Mouse (Mus musculus) CH12F3 (cell line): ENCODE measurements around the gene Nanos2.

Experiments
- in situ Hi-C: fragments of 300-500 bp; cut with MboI; formaldehyde crosslinking; loops from 2 replicates; pipeline ENCODE4 v1.14.3; 2020; ENCODE audit warnings: low sequenced_read_pairs

The Nanos2 gene

GRCm38 (mm10) chr7:18987100-18987499, at the start of gene Nanos2:
TSS of gene Nanos2 (plus strand) at chr7:18987400.
- in situ Hi-C loops = no loop called here

GRCm38 (mm10) chr7:18942376-18942775, 44.8 kb upstream of the Nanos2 start:
- in situ Hi-C loops = no loop called here

GRCm38 (mm10) chr7:18942815-18943214, 44.4 kb upstream of the Nanos2 start:
- in situ Hi-C loops = no loop called here

GRCm38 (mm10) chr7:18948151-18948550, 39.0 kb upstream of the Nanos2 start:
- in situ Hi-C loops = no loop called here

- in situ Hi-C loops = no loop called here
These were observed 37.2 kb upstream of the Nanos2 start for GRCm38 (mm10) chr7:18949781-18950522.

GRCm38 (mm10) chr7:18950523-18951315, 36.5 kb upstream of the Nanos2 start:
- in situ Hi-C loops = no loop called here

- in situ Hi-C loops = no loop called here
These were observed 35.8 kb upstream of the Nanos2 start for GRCm38 (mm10) chr7:18951397-18951796.

GRCm38 (mm10) chr7:18957569-18958383, 29.4 kb upstream of the Nanos2 start:
- in situ Hi-C loops = no loop called here

GRCm38 (mm10) chr7:18958384-18958766, 28.8 kb upstream of the Nanos2 start:
- in situ Hi-C loops = no loop called here

GRCm38 (mm10) chr7:18959446-18959845, 27.8 kb upstream of the Nanos2 start:
- in situ Hi-C loops = no loop called here

- in situ Hi-C loops = no loop called here
These were observed 24.9 kb upstream of the Nanos2 start for GRCm38 (mm10) chr7:18962171-18962792.

GRCm38 (mm10) chr7:18962795-18963194, 24.4 kb upstream of the Nanos2 start:
- in situ Hi-C loops = no loop called here

- in situ Hi-C loops = no loop called here
These were observed 23.8 kb upstream of the Nanos2 start for GRCm38 (mm10) chr7:18963294-18963843.

- in situ Hi-C loops = no loop called here
These were observed 21.9 kb upstream of the Nanos2 start for GRCm38 (mm10) chr7:18965312-18965711.

GRCm38 (mm10) chr7:18967603-18968002, 19.6 kb upstream of the Nanos2 start:
- in situ Hi-C loops = no loop called here

- in situ Hi-C loops = no loop called here
These were observed 16.2 kb upstream of the Nanos2 start for GRCm38 (mm10) chr7:18970956-18971355.

- in situ Hi-C loops = no loop called here
These were observed 8.8 kb upstream of the Nanos2 start for GRCm38 (mm10) chr7:18978381-18978780.

- in situ Hi-C loops = no loop called here
These were observed 697 bp upstream of the Nanos2 start for GRCm38 (mm10) chr7:18986503-18986902.

- in situ Hi-C loops = no loop called here
These were observed 547 bp downstream of the Nanos2 start for GRCm38 (mm10) chr7:18987747-18988146.

GRCm38 (mm10) chr7:18988780-18989179, 1.6 kb downstream of the Nanos2 start:
- in situ Hi-C loops = no loop called here
